35 mouse cellular contexts compared by ENCODE assay signal in the genomic region with DNA sequence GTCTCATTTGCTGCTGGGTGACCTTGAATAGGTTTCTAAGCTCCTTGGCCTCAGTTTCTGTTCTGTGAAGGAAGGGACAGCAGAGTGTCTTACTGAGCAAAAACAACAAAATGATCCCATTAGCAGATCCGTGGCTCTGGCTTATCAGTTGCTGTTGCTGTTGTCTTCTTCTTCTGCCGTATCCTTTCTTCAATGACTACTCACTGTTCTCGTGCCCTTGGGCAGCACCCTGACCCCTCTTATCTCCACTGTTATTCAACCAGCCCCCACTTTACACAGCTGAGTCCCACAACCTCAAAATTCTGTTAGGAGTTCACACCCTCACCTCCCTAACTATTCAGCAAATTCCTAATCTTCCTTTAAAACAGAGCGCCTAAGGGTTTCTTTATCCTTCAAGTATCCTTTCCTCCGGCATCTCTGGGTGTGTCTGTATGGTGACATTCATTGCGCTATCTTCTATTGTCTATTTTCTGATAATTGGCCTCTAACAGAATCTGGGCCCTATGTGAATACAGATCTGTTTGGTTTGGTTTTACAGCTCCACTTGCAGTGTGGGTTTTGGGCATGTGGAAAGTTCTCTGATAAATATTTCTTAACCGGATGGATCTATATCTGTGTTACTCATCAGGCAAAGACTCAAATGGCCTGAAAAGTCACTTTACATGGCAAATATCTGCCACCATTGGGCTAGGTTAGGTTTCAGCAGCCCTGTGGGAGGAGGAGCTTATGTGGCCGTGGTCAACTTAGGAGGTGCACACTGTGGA. TPM values are rescaled to one million over a fixed set of nuclear protein-coding genes. Genes with fewer than 3 reads are reported as not detected.
DNase-seq lines count a peak whose midpoint lies in the region; ATAC-seq and TF ChIP-seq lines count a peak whose summit lies in the region.
"Had no signal": no experiment of that assay in that cellular context is flagged by ENCODE, and none has a peak within 500 bp of the region (broad histone marks: within the 10 kb centered on the region; RNA-seq: fewer than 3 reads in every experiment).

No protein-coding gene starts in this region.

- no peak for DNase-seq in heart, embryonic 10.5 days (ENCODE audit: low spot score)
- DNase-seq in heart, postnatal 25 days (ENCODE audit: low spot score) = no peak
- DNase-seq in testis, postnatal 10 days (ENCODE audit: low spot score) = no peak
- no peak for DNase-seq in frontal cortex, postnatal 25 days (ENCODE audit: low spot score in 2 of 2)
- no peak for DNase-seq in retina, postnatal 1 day
- DNase-seq: cerebellum, adult 11 months; cerebellum, adult 9-11 months; embryo, embryonic 11 days; gastrocnemius, adult 2 months; gastrocnemius, postnatal 36 days; heart, adult 2 months; heart, postnatal 10 days; kidney, adult 11 months; kidney, postnatal 36 days; lung, postnatal 14 days; thymus, postnatal 25 days had no signal

- TF ChIP-seq POLR2A in testis, adult 2 months (IDR thresholded peaks at IDR 0.05; ENCODE audit: control insufficient read depth, low read depth, low read length) = no peak
- TF ChIP-seq POLR2A in embryonic fibroblast, embryonic 13.5 days (IDR thresholded peaks at IDR 0.05; ENCODE audit: low read depth, low read length) = no peak

- ATAC-seq in granulocyte monocyte progenitor cell, adult 5-6 weeks (replicated peaks; ENCODE audit: poor library complexity, severe bottlenecking) = no peak
- ATAC-seq: CD4-positive, CD25-positive, alpha-beta regulatory T cell, adult 4 months; forebrain, embryonic 15.5 days; inflammation-experienced regulatory T-cells, adult 6 months; midbrain, embryonic 15.5 days had no signal

- intact Hi-C loops in heart, postnatal 25 days (cut with DNase I) = no loop called here

- H3K27ac ChIP-seq in heart, embryonic 10.5 days = peak overlapping the region; percentile 42; the same call in 1 of the 2 replicates
- H3K27ac ChIP-seq in testis, adult 2 months (ENCODE audit: control insufficient read depth, insufficient read depth, low read depth, low read length) = peak overlapping the region; percentile 69
- 0 out of 2 replicates have a peak overlapping the region, but pooled peaks have one; percentile 0 for H3K27ac ChIP-seq in embryonic fibroblast, embryonic 13.5 days (ENCODE audit: insufficient read depth, low read length)
- H3K27ac ChIP-seq: embryonic facial prominence, embryonic 12.5 days; forebrain, embryonic 10.5 days; heart, adult 2 months; heart, embryonic 13.5 days; hindbrain, embryonic 10.5 days; hindbrain, embryonic 15.5 days; layer of hippocampus, adult 2 months; left cerebral cortex, adult 2 months; limb, embryonic 12.5 days; midbrain, embryonic 10.5 days; midbrain, embryonic 15.5 days had no signal

- H3K27me3 ChIP-seq in heart, embryonic 10.5 days (ENCODE audit: insufficient read depth, poor library complexity, severe bottlenecking) = no peaks in the 10 kb centered on the region
- H3K27me3 ChIP-seq in testis, adult 2 months (ENCODE audit: control insufficient read depth, insufficient read depth, low read length) = no peaks in the 10 kb centered on the region
- H3K27me3 ChIP-seq: embryonic facial prominence, embryonic 12.5 days; forebrain, embryonic 15.5 days; heart, embryonic 13.5 days; hindbrain, embryonic 15.5 days; limb, embryonic 12.5 days; midbrain, embryonic 15.5 days had no signal

- peaks cover 51% of the 10 kb centered on the region for H3K4me1 ChIP-seq in heart, embryonic 10.5 days
- peaks cover 5% of the 10 kb centered on the region for H3K4me1 ChIP-seq in testis, adult 2 months (ENCODE audit: control insufficient read depth, insufficient read depth, low read length)
- H3K4me1 ChIP-seq in embryonic fibroblast, embryonic 13.5 days (ENCODE audit: control insufficient read depth, insufficient read depth, low read length) = peaks cover 16% of the 10 kb centered on the region

- no peak overlapping the region for H3K4me3 ChIP-seq in heart, embryonic 10.5 days
- H3K4me3 ChIP-seq in testis, adult 2 months (ENCODE audit: control insufficient read depth, low read depth, low read length) = no peak overlapping the region
- H3K4me3 ChIP-seq in embryonic fibroblast, embryonic 13.5 days (ENCODE audit: insufficient read depth, low read length) = no peak overlapping the region
- H3K4me3 ChIP-seq: embryonic facial prominence, embryonic 12.5 days; forebrain, embryonic 10.5 days; forebrain, embryonic 15.5 days; gastrocnemius, adult 2 months; heart, adult 2 months; heart, embryonic 13.5 days; hindbrain, embryonic 10.5 days; hindbrain, embryonic 15.5 days; layer of hippocampus, adult 2 months; left cerebral cortex, adult 2 months; limb, embryonic 12.5 days; midbrain, embryonic 10.5 days; midbrain, embryonic 15.5 days had no signal

- WGBS in heart, embryonic 10.5 days = 40% methylated on average over 8 of the region's 8 CpGs

- no peaks in the 10 kb centered on the region for H3K9me3 ChIP-seq in heart, embryonic 10.5 days
- H3K9me3 ChIP-seq: embryonic facial prominence, embryonic 12.5 days; forebrain, embryonic 10.5 days; forebrain, embryonic 15.5 days; heart, embryonic 13.5 days; hindbrain, embryonic 10.5 days; hindbrain, embryonic 15.5 days; limb, embryonic 12.5 days; midbrain, embryonic 10.5 days; midbrain, embryonic 15.5 days had no signal

- TF ChIP-seq CTCF in testis, adult 2 months (IDR thresholded peaks at IDR 0.05; ENCODE audit: control insufficient read depth, insufficient read depth, insufficient replicate concordance, low read depth, low read length) = no peak
- no peak for TF ChIP-seq CTCF in embryonic fibroblast, embryonic 13.5 days (IDR thresholded peaks at IDR 0.05; ENCODE audit: borderline replicate concordance, insufficient read depth, low read length)

- H3K36me3 ChIP-seq in heart, embryonic 10.5 days = no peaks in the 10 kb centered on the region
- no peaks in the 10 kb centered on the region for H3K36me3 ChIP-seq in testis, adult 2 months (ENCODE audit: control insufficient read depth, insufficient read depth, low read length)
- H3K36me3 ChIP-seq: embryonic facial prominence, embryonic 12.5 days; forebrain, embryonic 10.5 days; forebrain, embryonic 15.5 days; G1E; heart, embryonic 13.5 days; hindbrain, embryonic 10.5 days; hindbrain, embryonic 15.5 days; limb, embryonic 12.5 days; midbrain, embryonic 10.5 days; midbrain, embryonic 15.5 days had no signal

RNA-seq across cellular contexts. Expression of a gene that starts 59.1 kb away (rescaled TPM):
- polyA plus RNA-seq in heart, embryonic 10.5 days (2016; fragmentation: Nextera tagmentation; extraction: Ambion mirVana) = 25.3 and 27.0 TPM in 2 replicates
- total RNA-seq in heart, postnatal 25 days (2021) = 1 to 10 TPM in 1 of 2 experiments, under 1 TPM in 1; 0.47 to 1.0 TPM
- 73.8 and 80.3 TPM in 2 replicates for polyA plus RNA-seq in testis, adult 2 months (2012; rRNA removed)
- polyA plus RNA-seq in embryonic fibroblast, embryonic 13.5 days (2011; ENCODE audit: insufficient read length, low read depth, missing spikeins) = 2.7 and 3.5 TPM in 2 replicates
- not detected in 2 replicates for total RNA-seq in granulocyte monocyte progenitor cell, adult 5-6 weeks (2014; fragmentation: Nextera tagmentation)
- not detected in 2 replicates for total RNA-seq in granulocyte monocyte progenitor cell, adult 5-6 weeks (2017)
- total RNA-seq: G1E; megakaryocyte progenitor cell, adult 5-6 weeks had no signal
- polyA plus RNA-seq: G1E; liver, adult 2 months had no signal

Comparison
In these comparisons a context has a peak if more than half of its experiments do, and no peak if none do; other contexts are left out.
1. H3K27ac ChIP-seq: peak in every context shown above with its lines; median percentile 69 in testis, adult 2 months; 42 in heart, embryonic 10.5 days; 0 in embryonic fibroblast, embryonic 13.5 days.